Mouse (Mus musculus): ENCODE data around the gene Nudt9. TPM values are rescaled to one million over a fixed set of nuclear protein-coding genes. Genes with fewer than 3 reads are reported as not detected.

Nudt9 gene
- polyA plus RNA-seq, 1 experiment: 58.9 TPM

DNA sequence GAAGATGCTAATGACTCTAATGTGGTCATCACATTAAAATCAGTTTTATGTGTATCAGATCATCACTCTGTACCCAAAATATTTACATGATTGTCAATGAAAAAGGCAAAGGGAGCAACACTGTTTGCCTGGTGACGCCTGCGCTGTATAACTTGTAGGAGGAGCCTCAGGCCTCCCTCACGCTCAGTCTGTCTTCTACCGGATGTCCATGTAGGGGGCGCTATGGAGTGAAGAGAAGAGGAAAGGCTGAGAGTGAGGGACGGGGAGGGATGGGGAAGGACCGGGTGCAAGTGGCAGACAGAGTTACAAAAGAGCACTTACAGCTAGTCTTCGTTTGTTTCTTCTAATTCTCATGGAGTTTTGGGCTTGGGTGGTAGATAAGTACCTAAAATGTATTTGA is 6.8 kb downstream of the Nudt9 start:
- Histone ChIP-seq H3K4me3 (ENCODE audit: insufficient read depth, poor library complexity, severe bottlenecking) (no peak overlapping the region), H3K36me3 (ENCODE audit: control insufficient read depth, insufficient read depth) (peaks cover 35% of the 10 kb centered on the region), H3K79me2 (ENCODE audit: control insufficient read depth, insufficient read depth) (peaks cover 40% of the 10 kb centered on the region), H3K27me3 (ENCODE audit: control insufficient read depth, insufficient read depth, insufficient read length) (no peaks in the 10 kb centered on the region), H3ac (ENCODE audit: control insufficient read depth, insufficient read length, low read depth) (no peak overlapping the region), H3K79me3 (ENCODE audit: low read depth) (peaks cover 7% of the 10 kb centered on the region)
- TF ChIP-seq CTCF (IDR thresholded peaks at IDR 0.05; ENCODE audit: control insufficient read depth, insufficient read depth, insufficient read length) (no peak), USF1 (IDR thresholded peaks at IDR 0.05; ENCODE audit: low read depth) (no peak), MAX (IDR thresholded peaks at IDR 0.05) (no peak), CEBPB (IDR thresholded peaks at IDR 0.05; ENCODE audit: low read depth) (no peak), FOSL1 (IDR thresholded peaks at IDR 0.05; ENCODE audit: insufficient read depth, low read length, poor library complexity, severe bottlenecking) (no peak), MYOD1 (IDR thresholded peaks at IDR 0.05; ENCODE audit: control insufficient read depth, insufficient read length, low read depth) (no peak), MYOG (IDR thresholded peaks at IDR 0.05; ENCODE audit: control insufficient read depth, extremely low read depth, insufficient read length) (no peak)

DNA sequence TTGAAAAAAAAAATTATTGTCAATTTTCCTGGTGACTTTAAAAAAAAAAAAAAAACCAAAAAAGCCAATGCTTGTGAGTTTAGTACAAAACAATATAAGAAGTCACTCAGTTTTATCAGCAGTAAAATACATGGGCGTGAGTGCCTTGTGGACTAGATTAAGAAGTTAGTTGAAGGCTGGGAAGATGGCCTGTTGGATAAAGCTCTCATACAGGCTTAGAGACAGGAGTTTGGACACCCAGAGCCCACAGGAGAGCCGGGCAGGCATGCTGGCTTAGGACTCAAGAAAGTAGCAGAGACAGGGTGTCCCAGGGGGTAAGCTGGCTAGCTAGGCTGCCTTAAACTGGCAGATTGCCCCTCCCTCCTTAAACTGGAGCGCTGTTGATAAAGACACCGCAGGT is 8.8 kb downstream of the Nudt9 start:
- Histone ChIP-seq H3ac (ENCODE audit: control insufficient read depth, insufficient read length, low read depth) (no peak overlapping the region), H3K79me2 (ENCODE audit: control insufficient read depth, insufficient read depth) (peaks cover 23% of the 10 kb centered on the region), H3K27me3 (ENCODE audit: control insufficient read depth, insufficient read depth, insufficient read length) (no peaks in the 10 kb centered on the region), H3K79me3 (ENCODE audit: low read depth) (peaks cover 5% of the 10 kb centered on the region), H3K4me3 (ENCODE audit: insufficient read depth, poor library complexity, severe bottlenecking) (no peak overlapping the region), H3K36me3 (ENCODE audit: control insufficient read depth, insufficient read depth) (peaks cover 54% of the 10 kb centered on the region)
- TF ChIP-seq MYOD1 (IDR thresholded peaks at IDR 0.05; ENCODE audit: control insufficient read depth, insufficient read length, low read depth) (no peak), CEBPB (IDR thresholded peaks at IDR 0.05; ENCODE audit: low read depth) (no peak), FOSL1 (IDR thresholded peaks at IDR 0.05; ENCODE audit: insufficient read depth, low read length, poor library complexity, severe bottlenecking) (no peak), MAX (IDR thresholded peaks at IDR 0.05) (no peak), USF1 (IDR thresholded peaks at IDR 0.05; ENCODE audit: low read depth) (no peak), MYOG (IDR thresholded peaks at IDR 0.05; ENCODE audit: control insufficient read depth, extremely low read depth, insufficient read length) (no peak), CTCF (IDR thresholded peaks at IDR 0.05; ENCODE audit: control insufficient read depth, insufficient read depth, insufficient read length) (no peak)

- H3K27me3 ChIP-seq (ENCODE audit: control insufficient read depth, insufficient read depth, insufficient read length): no peaks in the 10 kb centered on the region
- H3K36me3 ChIP-seq (ENCODE audit: control insufficient read depth, insufficient read depth): peaks cover 52% of the 10 kb centered on the region
- H3K79me3 ChIP-seq (ENCODE audit: low read depth): no peaks in the 10 kb centered on the region
- H3K4me3 ChIP-seq (ENCODE audit: insufficient read depth, poor library complexity, severe bottlenecking): no peak overlapping the region
- TF ChIP-seq FOSL1 (IDR thresholded peaks at IDR 0.05; ENCODE audit: insufficient read depth, low read length, poor library complexity, severe bottlenecking) (no peak), MYOG (IDR thresholded peaks at IDR 0.05; ENCODE audit: control insufficient read depth, extremely low read depth, insufficient read length) (no peak), CEBPB (IDR thresholded peaks at IDR 0.05; ENCODE audit: low read depth) (no peak), MYOD1 (IDR thresholded peaks at IDR 0.05; ENCODE audit: control insufficient read depth, insufficient read length, low read depth) (no peak), MAX (IDR thresholded peaks at IDR 0.05) (no peak), CTCF (IDR thresholded peaks at IDR 0.05; ENCODE audit: control insufficient read depth, insufficient read depth, insufficient read length) (no peak), USF1 (IDR thresholded peaks at IDR 0.05; ENCODE audit: low read depth) (no peak)
- H3K79me2 ChIP-seq (ENCODE audit: control insufficient read depth, insufficient read depth): peaks cover 17% of the 10 kb centered on the region
- no peak overlapping the region for H3ac ChIP-seq (ENCODE audit: control insufficient read depth, insufficient read length, low read depth)
Measured at GRCm38 (mm10) chr5:104055816-104056215, 9.7 kb downstream of the Nudt9 start.

GRCm38 (mm10) chr5:104056295-104056694 is 10.2 kb downstream of the Nudt9 start:
- TF ChIP-seq MYOG (IDR thresholded peaks at IDR 0.05; ENCODE audit: control insufficient read depth, extremely low read depth, insufficient read length) (no peak), FOSL1 (IDR thresholded peaks at IDR 0.05; ENCODE audit: insufficient read depth, low read length, poor library complexity, severe bottlenecking) (peak; percentile 24), CTCF (IDR thresholded peaks at IDR 0.05; ENCODE audit: control insufficient read depth, insufficient read depth, insufficient read length) (no peak), USF1 (IDR thresholded peaks at IDR 0.05; ENCODE audit: low read depth) (peak; percentile 90), MAX (IDR thresholded peaks at IDR 0.05) (peak; percentile 74), CEBPB (IDR thresholded peaks at IDR 0.05; ENCODE audit: low read depth) (peak; percentile 70)
- Histone ChIP-seq H3K4me3 (ENCODE audit: insufficient read depth, poor library complexity, severe bottlenecking) (no peak overlapping the region), H3ac (ENCODE audit: control insufficient read depth, insufficient read length, low read depth) (no peak overlapping the region), H3K27me3 (ENCODE audit: control insufficient read depth, insufficient read depth, insufficient read length) (no peaks in the 10 kb centered on the region), H3K79me2 (ENCODE audit: control insufficient read depth, insufficient read depth) (peaks cover 17% of the 10 kb centered on the region), H3K36me3 (ENCODE audit: control insufficient read depth, insufficient read depth) (peaks cover 49% of the 10 kb centered on the region), H3K79me3 (ENCODE audit: low read depth) (no peaks in the 10 kb centered on the region)

DNA sequence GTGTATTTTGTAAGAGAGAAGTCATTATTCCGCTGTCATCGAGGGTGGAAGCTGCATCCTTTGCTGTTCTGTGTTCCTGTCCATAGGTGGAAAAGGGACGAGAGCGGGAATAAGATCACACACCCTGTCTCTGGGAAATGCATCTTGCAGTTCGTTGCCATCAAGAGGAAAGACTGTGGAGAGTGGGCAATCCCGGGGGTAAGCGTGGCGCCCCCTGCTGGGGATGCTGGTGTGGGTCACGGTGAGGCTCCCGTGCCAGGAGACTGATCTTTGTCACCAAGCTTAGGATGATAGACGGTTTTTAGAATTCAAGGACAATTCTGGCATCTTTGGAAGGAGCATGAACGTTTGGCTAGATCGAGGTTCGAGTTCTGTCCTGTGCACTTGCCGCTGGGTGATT is 11.9 kb downstream of the Nudt9 start:
- no peak for TF ChIP-seq USF1 (IDR thresholded peaks at IDR 0.05; ENCODE audit: low read depth)
- TF ChIP-seq CTCF (IDR thresholded peaks at IDR 0.05; ENCODE audit: control insufficient read depth, insufficient read depth, insufficient read length): peak; percentile 48
- TF ChIP-seq FOSL1 (IDR thresholded peaks at IDR 0.05; ENCODE audit: insufficient read depth, low read length, poor library complexity, severe bottlenecking): no peak
- Histone ChIP-seq H3ac (ENCODE audit: control insufficient read depth, insufficient read length, low read depth) (no peak overlapping the region), H3K79me2 (ENCODE audit: control insufficient read depth, insufficient read depth) (peaks cover 9% of the 10 kb centered on the region), H3K36me3 (ENCODE audit: control insufficient read depth, insufficient read depth) (peaks cover 47% of the 10 kb centered on the region), H3K79me3 (ENCODE audit: low read depth) (no peaks in the 10 kb centered on the region), H3K27me3 (ENCODE audit: control insufficient read depth, insufficient read depth, insufficient read length) (no peaks in the 10 kb centered on the region), H3K4me3 (ENCODE audit: insufficient read depth, poor library complexity, severe bottlenecking) (no peak overlapping the region)

GRCm38 (mm10) chr5:104059628-104060027 is 13.5 kb downstream of the Nudt9 start:
- TF ChIP-seq CEBPB (IDR thresholded peaks at IDR 0.05; ENCODE audit: low read depth) (no peak), USF1 (IDR thresholded peaks at IDR 0.05; ENCODE audit: low read depth) (no peak), MAX (IDR thresholded peaks at IDR 0.05) (no peak), FOSL1 (IDR thresholded peaks at IDR 0.05; ENCODE audit: insufficient read depth, low read length, poor library complexity, severe bottlenecking) (no peak), MYOD1 (IDR thresholded peaks at IDR 0.05; ENCODE audit: control insufficient read depth, insufficient read length, low read depth) (no peak), CTCF (IDR thresholded peaks at IDR 0.05; ENCODE audit: control insufficient read depth, insufficient read depth, insufficient read length) (no peak), MYOG (IDR thresholded peaks at IDR 0.05; ENCODE audit: control insufficient read depth, extremely low read depth, insufficient read length) (no peak)
- no peaks in the 10 kb centered on the region for H3K79me2 ChIP-seq (ENCODE audit: control insufficient read depth, insufficient read depth)
- no peak overlapping the region for H3ac ChIP-seq (ENCODE audit: control insufficient read depth, insufficient read length, low read depth)
- H3K4me3 ChIP-seq (ENCODE audit: insufficient read depth, poor library complexity, severe bottlenecking): no peak overlapping the region
- peaks cover 55% of the 10 kb centered on the region for H3K36me3 ChIP-seq (ENCODE audit: control insufficient read depth, insufficient read depth)
- no peaks in the 10 kb centered on the region for H3K27me3 ChIP-seq (ENCODE audit: control insufficient read depth, insufficient read depth, insufficient read length)
- H3K79me3 ChIP-seq (ENCODE audit: low read depth): no peaks in the 10 kb centered on the region

Data from C2C12 (cell line).